Mouse (Mus musculus): ENCODE data around the gene Ambra1. TPM values are rescaled to one million over a fixed set of nuclear protein-coding genes. Genes with fewer than 3 reads are reported as not detected.

The Ambra1 gene
- total RNA-seq, 2 experiments from 2014 or later: 21.9 to 22.7 TPM

DNA sequence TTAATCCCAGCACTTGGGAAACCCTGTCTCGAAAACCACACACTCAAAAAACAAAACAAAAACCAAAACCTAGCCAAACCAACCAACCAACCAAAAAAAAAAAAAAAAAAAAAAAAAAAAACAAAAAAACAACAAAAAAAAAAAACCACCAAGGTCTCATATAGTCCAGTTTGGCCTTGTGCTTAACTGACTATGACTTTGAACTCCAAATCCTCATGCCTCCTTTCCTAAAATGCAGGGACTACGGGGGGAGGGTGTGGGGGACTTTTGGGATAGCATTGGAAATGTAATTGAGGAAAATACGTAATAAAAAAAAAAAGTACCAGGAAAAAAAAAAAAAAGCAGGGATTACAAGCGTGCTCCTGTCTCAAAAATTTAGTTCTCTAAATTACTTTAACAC is 363 bp upstream of the Ambra1 start:
- intact Hi-C loops (cut with DNase I): no loop called here
- DNase-seq: no peak

DNA sequence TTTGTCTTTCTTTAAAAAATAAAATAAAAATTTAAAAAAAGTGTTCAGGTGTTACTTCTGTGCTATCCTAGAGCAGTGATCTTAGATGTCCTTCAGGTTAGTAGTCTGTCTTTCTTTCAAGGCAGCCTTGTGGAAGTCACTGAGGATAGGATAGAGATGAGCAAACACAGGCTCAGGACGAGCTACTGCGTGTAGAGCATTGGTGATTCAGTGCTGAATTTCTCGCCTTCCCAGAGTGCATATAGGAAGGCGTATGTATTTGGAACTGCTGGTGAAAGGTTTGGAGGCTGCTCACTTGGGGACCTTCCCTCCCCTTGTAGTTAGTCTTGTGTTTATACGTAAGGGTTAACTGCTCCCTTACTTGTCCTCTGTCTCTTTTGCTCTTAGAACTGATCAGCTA is 5.3 kb downstream of the Ambra1 start:
- intact Hi-C loops (cut with DNase I): no loop called here
- DNase-seq: no peak

DNA sequence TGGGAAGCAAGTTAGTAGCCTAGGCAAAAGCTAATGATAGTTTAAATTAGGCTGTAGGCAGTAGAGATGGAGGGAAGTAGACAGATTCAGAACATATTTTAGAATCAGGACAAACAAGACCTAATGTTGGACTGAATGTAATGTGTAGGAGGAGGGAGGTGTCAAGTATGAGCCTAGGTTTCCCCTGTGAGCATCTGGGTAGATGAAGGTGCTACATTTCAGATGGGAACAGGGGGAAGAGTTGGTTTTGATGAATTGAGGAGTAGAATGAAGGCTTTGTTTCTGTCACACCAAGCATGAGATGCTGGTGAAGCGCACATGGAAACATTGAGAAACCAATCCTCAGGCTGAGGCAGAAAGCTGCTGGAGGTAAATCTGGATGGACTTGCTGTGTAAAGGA is 9.7 kb downstream of the Ambra1 start:
- intact Hi-C loops (cut with DNase I): no loop called here
- no peak for DNase-seq

DNA sequence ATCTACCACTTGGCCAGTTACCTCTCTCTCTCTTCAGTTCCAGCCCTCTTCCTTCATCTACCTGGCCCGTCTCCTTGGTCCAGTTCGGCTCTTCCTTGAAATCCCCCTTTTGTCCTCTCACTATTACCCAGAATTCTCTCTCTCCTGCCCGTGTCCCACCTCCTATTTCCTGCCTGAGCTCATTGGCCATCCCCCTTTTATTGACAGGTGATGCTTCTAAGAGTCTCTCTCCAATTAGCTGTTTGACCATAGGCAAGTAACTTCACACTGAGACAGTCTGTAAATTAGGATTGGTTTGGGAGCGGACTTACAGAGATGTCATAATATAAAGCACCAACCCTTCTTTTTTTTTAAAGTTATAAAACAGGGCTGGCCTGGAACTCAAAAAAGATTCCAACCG is 14.8 kb downstream of the Ambra1 start:
- DNase-seq: no peak
- intact Hi-C loops (cut with DNase I): no loop called here

DNA sequence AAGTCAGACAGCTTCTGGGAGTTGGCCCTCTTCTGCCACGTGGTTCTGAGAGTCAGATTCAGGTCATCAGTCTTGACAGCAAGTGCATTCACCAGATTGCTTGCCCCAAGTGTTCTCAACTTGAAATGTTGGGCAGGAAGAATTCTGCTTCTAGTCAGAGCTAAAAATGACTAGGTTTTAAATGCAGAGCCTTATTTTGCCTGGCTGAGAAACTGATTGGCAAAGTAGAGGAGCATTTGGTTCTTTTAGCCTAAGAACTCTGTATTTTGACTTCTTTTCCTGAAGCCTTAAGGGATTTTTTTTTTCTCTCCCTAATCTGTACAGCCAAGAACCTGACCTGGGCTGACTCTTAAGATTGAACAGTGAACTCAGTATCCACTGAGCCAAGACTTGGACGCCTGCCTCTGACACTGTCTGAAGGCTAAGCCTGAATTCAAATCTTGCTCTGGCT is 19.9 kb downstream of the Ambra1 start:
- intact Hi-C loops (cut with DNase I): no loop called here
- peak; percentile 54 to 59 for DNase-seq

DNA sequence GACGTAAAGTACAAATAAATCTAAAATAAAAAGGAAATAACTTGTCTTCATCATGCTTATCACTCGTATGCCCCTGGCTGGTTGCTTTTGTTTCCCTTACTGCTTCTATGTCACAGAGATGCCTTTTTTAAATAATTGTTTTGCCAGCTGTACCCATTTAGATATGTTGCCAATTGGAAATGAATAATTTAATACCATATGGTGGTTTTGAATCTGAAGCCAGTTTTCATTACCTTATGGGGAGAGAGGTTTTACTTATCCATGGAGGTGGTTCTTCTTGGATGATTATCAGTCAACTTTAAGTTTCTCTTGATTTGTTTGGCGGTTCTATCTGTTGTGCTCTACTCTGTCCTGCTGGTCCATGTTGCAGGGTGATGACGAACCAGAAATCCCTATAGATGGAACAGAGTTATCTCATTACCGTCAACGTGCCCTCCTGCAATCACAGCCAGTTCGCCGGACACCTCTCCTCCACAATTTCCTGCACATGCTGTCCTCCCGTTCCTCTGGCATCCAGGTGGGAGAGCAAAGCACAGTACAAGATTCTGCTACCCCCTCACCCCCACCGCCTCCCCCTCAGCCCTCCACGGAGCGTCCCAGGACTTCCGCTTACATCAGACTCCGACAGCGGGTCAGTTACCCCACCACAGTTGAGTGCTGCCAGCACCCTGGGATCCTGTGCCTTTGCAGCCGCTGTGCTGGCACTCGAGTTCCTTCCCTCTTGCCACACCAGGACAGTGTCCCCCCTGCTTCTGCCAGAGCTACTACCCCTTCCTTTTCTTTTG is 42.2 kb downstream of the Ambra1 start:
- intact Hi-C loops (cut with DNase I): no loop called here

DNA sequence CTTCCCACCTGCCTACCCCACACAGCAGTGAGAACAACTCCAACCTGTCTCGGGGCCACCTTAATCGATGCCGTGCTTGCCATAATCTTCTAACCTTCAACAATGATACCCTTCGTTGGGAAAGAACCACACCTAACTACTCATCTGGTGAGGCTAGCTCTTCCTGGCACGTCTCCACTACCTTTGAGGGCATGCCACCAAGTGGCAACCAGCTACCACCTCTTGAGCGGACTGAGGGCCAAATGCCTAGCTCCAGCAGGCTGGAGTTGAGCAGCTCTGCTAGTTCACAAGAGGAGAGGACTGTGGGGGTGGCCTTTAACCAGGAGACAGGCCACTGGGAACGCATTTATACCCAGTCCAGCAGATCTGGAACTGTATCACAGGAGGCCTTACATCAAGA is 43.4 kb downstream of the Ambra1 start:
- intact Hi-C loops (cut with DNase I): no loop called here
- DNase-seq: no peak

More for the DNA sequence above, 42.2 kb downstream of the Ambra1 start:
- no peak for DNase-seq

DNA sequence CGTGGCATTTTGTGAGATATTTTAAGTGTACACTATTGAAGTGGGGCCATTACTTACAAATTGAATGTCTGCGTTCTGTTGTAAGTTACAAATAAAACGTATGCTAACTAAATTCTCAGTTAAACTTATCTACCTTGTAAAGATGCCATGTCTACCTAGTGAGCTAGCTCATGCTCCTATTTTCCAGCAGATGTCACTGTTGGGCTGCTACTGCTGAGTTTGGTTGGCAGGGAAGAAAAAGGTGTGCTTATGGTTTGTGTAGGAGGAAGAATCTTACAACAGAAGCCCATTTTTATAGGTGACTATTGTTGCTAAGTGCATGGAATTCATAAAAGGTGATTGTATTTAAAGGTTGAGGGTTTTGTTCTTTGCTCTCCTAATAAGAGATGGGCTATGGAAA is 49.2 kb downstream of the Ambra1 start:
- intact Hi-C loops (cut with DNase I): loop anchor here (1.0 kb wide), 1 partner anchor 145 kb away; no protein-coding TSS in a partner anchor
- peak; percentile 29 to 43 for DNase-seq

DNA sequence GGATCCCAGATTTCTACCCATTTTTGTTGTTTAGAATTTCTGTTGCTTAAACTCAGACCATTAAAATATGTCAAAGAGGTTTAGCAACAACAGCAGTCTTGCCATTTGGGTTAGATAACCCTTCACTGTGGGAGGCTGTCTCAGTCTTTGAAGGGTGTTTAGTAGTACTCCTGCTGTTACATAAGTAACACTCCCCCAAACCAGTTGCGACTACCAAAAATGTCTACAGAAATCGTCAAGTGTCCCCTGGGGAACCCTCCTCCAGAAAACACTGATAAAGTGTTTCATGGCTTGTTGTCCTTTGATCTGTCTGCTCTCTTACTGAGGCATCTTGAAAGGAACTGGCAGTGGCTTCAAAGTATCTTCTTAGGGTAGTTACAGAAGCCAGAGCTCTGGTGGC is 61.7 kb downstream of the Ambra1 start:
- no peak for DNase-seq

DNA sequence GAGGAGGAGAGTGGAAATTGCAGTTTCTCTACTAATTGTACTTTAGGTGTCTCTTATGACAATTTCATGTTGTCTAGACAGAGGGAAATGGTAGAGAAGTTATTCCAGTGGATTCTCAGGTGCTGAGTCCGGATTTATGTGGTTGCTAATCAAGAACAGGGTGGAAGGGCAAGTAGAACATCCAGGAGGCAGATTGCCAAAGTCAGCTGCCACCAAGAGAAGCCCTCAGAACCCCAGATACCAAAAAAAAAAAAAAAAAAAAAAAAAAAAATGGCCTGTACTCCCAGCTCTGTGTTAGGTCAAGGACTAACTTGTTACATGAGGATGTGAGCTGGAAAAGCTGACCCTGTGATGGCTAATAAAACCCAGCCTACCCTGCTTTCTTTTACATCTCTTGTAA is 62.4 kb downstream of the Ambra1 start:
- DNase-seq: no peak
- intact Hi-C loops (cut with DNase I): no loop called here

More for the DNA sequence above, 61.7 kb downstream of the Ambra1 start:
- intact Hi-C loops (cut with DNase I): no loop called here

DNA sequence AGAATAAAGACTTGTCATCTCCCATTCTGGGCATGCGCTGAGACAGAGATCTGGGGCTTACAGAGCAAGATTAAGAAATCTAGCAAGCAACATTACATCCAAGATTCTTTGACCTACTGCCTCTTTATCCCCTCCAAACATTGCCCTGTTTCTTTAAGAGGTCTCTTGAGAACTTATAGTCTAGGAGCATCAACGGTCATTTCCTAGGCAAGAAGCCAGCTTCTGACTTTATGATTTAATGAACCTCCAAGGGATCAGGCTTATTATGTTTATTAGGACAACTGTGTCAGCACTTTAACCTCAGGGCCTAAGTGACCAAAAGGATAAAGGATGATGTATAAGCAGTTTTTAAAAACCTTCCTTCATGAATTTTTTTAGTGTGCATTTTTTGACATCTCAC is 64.5 kb downstream of the Ambra1 start:
- no peak for DNase-seq
- intact Hi-C loops (cut with DNase I): no loop called here

DNA sequence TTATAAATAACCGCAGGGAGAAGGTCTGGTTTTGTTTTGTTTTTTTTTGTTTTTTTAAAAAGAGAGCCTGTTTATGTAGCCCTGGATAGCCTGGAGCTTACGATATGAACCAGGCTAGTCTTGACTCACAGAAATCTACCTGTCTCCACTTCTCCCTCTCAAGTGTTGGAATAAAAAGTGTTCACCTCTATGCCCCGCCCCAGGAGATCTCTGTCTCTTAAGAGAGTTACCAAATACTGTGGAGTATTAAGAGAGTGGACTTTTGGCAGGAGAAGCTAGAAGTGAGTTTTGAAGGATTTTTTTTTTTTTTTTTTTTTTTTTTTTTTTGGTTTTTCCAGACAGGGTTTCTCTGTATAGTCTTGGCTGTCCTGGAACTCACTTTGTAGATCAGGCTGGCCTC is 65.2 kb downstream of the Ambra1 start:
- no peak for DNase-seq
- intact Hi-C loops (cut with DNase I): no loop called here

DNA sequence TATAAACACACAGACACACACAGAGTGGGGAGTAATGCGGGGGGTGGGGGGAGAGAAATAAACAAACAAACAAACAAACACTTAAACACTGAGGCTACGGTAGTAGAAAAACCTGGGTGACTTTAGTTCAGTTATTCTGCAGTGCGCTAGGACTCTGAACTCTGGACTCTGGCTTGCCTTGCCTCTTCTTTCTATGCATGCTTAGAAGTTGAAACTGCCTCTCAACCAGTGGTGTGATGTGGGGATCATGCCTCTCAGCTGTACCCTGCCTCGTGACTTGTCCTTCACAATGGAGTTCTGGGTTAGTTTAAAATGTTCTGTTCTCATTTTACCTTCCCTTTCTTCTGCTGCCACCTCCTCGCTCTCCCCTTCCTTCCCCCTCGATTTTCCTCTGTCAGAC is 81.5 kb downstream of the Ambra1 start:
- DNase-seq: no peak
- intact Hi-C loops (cut with DNase I): no loop called here

DNA sequence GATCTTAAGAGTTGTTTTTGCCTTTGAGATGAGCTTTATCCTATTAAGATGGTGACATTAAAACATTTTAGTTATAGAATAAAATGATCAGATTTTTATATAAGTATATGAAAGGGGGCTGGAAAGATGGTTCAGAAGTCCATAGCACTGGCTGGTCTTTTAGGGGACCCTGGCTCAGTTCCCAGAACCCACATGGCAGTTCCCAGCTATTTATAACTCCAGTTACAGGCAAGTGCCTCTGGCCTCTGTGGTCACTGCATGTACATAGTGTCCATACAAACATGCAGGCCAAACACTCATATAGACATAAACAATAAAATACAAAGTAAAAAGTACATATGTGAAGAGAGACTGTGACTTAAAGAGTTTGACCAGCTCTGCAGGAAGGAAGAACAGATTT is 86.8 kb downstream of the Ambra1 start:
- intact Hi-C loops (cut with DNase I): no loop called here
- peak; percentile 27 to 65 for DNase-seq

DNA sequence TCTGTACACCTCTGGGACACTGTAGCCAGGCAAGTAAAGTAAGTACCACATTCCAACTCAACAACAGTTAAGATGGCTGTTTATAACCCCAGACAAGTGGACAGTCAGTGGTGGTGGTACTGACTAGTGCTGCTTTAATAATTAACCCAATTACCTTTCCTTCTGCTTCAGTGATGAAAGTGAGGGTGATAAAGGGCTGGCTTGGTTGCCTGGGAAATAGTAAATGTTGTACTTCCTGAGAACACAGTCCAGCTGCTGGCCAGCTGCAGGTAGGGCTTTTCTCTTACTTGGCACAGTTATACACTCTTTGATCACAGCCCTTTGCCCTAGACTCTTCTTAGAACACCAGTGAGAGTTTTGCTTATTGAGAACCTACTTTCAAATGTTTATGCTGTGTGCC is 102.3 kb downstream of the Ambra1 start:
- no peak for DNase-seq
- intact Hi-C loops (cut with DNase I): no loop called here

DNA sequence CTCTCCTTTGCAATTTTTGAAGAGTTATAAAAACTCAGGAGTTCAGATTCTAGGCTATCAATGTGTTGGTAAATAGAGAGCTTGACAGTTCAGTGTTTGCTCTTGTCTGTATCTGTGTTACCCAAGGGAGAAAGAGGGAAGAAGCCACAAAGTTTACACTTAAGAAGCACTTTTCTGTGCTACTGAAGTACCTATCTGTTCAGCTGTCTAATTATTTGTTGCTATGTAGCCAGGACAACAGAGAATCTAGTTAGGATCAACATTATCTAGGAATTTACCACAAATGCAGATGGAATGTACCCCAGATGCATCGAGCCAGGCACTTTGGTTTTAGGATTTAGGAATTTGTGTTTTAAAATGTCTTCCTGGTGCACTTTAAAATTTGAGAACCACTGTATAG is 104.3 kb downstream of the Ambra1 start:
- intact Hi-C loops (cut with DNase I): no loop called here

DNA sequence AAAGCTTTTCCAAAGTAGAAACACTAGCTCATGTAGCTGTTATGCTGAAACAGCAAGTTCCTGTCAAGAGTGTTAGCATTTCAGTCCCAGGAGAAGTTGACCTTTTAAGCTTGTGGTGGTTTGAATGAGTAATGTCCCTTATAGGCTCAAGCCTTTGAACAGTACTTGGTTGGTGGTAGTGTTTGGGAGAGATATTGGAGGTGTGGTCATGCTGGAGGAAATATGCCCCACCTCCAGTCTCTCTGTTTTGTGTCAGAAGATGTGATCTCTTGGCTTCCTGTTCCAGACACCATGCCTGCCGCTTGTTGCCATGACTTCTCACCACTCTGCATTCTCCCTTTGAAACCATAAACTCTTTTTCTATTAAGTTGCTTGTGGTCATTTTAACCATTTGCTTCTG is 105.1 kb downstream of the Ambra1 start:
- no peak for DNase-seq
- intact Hi-C loops (cut with DNase I): no loop called here

More for the DNA sequence above, 104.3 kb downstream of the Ambra1 start:
- DNase-seq: no peak

DNA sequence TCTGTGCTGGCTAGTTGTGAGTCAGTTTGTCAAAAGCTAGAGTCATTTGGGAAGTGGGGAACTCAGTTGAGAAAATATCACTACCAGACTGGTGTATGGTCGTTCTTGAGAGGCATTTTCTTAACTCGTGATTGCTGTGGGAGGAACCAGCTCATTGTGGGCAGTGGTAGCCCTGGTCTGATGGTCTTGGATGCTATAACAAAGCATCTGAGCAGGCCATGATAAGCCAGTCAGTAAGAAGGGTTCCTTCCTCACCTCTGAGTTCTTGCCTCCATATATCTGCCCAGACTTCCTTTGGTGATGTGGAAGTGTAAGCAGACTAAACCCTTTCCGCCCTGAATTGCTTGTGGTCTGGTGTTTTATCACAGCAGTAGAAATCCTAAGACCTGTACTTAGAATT is 105.7 kb downstream of the Ambra1 start:
- intact Hi-C loops (cut with DNase I): no loop called here
- DNase-seq: no peak

DNA sequence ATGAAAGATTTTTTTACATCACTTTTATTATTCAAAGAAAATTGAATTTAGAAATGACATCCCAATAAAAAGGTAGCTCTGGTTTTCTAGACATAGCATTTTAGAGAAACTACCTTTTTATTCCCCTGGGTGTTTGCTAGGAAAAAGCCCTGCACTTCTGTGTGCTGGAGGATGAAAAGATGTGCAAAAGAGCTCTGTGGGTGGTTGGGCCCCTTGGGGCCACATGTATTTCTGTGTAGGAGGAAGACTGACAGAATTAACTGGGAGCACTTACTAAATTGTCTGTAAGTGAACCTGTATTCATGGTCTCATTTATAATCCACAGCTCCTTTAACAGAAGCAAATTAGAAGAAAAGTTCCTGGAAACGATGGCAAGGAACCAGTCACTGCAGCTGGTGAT is 114.2 kb downstream of the Ambra1 start:
- intact Hi-C loops (cut with DNase I): no loop called here
- DNase-seq: no peak

DNA sequence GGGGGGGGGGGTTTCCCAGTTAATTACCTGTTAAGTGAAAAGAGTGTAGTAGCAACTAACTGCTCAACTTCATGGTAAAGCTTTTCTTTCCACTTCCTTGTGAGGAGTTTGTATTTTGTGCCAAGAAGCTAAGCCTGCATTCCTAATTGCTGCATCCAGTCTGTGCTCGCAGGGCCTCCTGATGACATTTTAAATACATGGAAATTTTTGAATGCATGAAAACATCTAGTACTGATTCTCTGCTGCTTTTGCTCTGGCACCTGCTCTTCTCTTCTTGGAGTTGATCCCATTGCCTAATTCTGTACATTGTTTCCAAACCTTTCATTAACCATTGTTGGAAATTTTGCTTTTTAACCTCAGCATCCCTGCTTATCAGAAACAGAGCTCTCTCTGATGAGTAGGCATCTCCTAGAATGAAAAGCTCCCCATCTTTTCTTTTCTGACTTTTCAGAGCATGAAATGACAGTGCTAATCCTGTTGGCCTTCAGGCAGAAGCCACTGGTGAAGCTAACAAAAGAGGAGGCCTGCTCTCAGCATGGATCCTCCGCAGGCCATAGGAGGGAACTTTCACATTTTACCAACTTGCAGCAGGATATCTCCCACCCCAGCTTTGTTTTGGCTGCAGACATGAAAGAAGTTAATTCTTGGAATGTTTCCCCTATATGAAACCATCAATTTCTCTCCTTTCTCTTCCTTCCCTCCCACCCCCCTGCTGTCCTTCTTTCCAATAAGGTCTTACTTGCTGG is 122.7 kb downstream of the Ambra1 start:
- DNase-seq: no peak
- intact Hi-C loops (cut with DNase I): no loop called here

DNA sequence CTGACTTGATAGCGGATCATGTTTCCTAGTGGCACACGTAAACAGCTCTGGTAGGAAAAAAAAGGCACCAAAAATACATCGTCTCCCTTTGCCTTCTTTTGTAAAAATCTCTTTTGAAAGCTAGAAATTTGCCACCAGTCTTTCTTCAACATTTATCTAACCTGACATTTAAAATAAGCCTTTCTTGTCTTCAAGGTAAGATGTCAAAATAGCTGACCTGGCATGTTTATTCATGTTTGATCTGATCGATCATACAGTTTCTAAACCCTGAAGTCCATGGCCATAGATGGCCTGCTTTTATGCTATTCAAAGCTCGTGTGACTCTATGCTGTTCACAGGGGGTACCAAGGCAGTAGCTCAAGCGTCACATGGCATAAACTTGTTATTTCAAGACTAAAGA is 124.6 kb downstream of the Ambra1 start:
- intact Hi-C loops (cut with DNase I): no loop called here
- DNase-seq: no peak

DNA sequence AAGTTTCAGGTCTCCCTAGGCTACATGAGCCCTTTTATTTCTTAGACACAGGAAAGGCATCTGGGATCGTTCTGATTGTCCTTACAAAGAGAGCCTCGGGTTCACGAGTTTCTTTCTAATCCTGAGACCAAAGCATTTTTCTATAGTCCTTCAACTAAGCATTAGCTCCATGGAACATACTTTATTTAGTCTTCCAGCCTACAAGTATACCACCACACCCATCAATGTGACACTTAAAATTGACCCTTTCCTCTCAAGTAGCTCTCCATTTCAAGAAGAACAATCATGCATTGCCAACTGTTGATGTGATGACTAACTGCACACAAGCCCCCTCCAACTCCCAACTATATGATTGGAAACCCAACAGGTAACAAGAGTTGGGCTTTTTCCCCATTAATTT is 127.0 kb downstream of the Ambra1 start:
- DNase-seq: no peak
- intact Hi-C loops (cut with DNase I): no loop called here

Data from heart, postnatal 10 days (tissue).